Mouse (Mus musculus) liver (tissue): ENCODE results near the gene Gm4894.
A peak's percentile ranks its signal among the peaks of the same experiment; 100 is the strongest.

Source experiments
- DNase-seq: peaks from one replicate; pipeline ENCODE4 v3.0.0-alpha.2; 2020; ENCODE audit warnings: mixed read lengths

Gene Gm4894

GRCm38 (mm10) chr9:49250231-49250630, at the start of gene Gm4894:
TSS of gene Gm4894 (plus strand) at chr9:49250531.
- no peak for DNase-seq

GRCm38 (mm10) chr9:49206331-49206730, 44.0 kb upstream of the Gm4894 start:
- no peak for DNase-seq

DNA sequence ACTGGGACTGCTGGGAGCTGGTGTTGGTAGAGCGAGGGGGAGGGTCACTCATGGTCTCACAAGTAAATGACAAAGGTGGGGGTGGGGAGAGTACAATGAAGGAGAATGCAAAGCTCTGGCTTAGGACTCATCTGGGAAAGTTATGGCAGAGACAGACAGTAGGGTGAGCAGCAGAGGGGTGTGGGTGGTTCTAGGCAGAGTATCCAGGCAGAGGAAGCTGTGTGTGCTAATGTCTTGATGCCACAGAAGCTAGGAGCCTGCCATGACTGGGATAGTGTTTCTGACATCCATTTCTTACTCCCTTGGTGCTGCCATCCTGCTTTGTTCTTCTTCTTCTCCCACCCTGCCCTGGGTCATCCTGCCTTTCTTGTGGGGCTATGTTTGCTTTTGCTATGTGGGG, 38.8 kb upstream of the Gm4894 start:
- DNase-seq, result no peak

GRCm38 (mm10) chr9:49214734-49215133, 35.6 kb upstream of the Gm4894 start:
- DNase-seq, result no peak

DNA sequence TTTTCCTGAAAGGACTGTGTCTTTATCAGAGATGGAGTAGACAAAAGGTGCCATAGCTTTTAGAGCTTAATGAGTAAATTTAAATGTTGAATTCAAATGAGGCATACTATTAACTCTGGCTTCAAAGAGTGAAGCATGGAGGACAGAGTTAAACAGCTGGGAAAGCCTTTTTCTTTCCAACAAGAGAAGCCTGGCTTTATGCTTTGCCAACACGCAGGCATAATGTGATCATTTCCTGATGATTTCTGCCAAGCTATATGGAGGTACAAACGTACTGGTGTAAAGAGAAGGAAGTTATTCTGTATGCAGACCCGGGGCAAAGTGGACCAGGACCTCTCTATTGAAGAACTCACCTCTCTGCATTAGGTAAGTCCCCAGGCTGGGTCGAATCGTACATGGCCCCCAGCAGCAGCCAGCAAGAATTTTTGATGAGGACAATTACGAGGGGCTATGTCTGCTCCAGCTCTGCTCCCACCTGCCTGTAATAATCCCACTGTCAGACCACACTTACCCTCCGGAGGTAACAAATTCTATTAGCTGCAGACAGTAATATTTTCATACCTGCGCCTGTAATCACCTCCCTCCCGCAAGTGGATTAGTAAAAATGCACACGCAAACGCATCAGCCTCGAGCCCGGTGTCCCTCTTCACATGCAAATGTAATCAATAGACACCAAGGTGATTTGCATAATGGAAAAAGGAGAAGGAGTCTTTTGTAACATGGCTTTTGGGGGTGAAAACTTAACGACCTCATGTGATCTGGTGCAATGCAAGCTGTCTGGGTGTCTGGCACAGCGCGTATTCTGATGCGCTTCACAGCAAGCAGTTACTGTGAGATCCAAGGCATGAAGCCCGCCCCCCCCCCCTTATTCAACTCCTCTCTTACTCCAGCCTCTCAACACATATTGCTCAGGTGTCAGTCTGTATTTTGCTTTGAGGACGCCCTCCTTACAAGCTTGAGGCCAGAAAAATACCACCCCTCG, 32.4 kb upstream of the Gm4894 start:
- no peak for DNase-seq

DNA sequence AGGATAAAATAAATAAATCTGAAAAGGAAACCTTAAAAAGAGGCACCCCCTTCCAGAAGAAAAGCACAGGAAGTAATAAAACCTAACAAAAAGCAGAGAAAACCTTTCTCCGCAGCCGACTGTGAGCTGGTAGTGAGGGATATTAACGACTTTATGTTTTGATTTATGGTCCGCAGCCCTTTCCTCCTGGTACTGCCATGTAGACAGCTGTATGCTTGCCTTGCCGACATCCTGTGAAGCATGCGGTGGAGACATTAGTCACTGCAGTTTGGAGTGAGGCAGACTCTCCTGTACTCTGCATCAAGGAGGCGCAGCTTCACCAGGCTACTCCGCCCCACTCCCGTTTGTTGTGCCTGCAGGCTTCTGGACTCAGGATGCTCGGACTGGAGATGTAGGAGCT, 25.8 kb upstream of the Gm4894 start:
- no peak for DNase-seq

GRCm38 (mm10) chr9:49227442-49227841, 22.9 kb upstream of the Gm4894 start:
- no peak for DNase-seq

- no peak for DNase-seq
Observed at GRCm38 (mm10) chr9:49229054-49229453, 21.3 kb upstream of the Gm4894 start.

- peak; percentile 55 for DNase-seq
Observed at GRCm38 (mm10) chr9:49246839-49247238, 3.5 kb upstream of the Gm4894 start.

DNA sequence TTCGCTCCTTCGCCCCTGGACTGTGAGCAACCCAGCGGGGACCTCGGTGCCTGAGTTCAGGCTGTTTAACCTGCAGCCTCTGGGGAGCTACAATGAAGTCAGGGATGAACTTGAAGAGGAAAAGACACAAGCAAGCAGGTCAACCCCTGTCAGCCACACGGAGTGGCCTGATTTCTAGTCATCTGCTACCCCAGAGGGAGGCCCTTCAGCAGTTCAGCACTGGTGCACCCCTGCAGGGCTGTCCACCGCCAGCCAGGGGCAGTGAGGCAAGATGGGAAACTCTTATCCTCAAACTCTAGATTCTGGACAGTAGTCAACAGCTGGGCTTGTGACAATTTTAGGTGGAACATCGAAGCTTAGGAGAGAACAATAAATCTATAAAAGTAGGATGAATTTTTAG, 18.6 kb downstream of the Gm4894 start:
- DNase-seq, result no peak

DNA sequence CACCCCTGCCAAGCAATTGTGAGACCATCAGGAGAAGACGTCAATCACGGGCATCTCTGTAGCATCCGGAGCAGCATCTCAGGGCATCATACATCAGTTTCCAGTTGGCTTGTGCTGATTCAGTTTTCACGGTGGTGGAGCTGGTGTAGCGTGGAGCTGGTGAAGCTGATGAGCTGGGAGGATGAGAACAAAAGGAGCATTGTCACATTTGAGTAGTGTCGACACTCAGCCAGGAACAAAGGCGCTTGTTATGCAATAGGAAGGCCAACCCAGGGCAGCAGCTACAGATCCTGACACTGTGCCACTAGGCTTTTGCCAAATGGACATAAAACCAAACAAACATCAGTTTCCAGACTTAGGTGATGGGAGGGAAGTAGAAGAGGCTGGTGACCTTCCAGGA, 23.2 kb downstream of the Gm4894 start:
- DNase-seq, result no peak

DNA sequence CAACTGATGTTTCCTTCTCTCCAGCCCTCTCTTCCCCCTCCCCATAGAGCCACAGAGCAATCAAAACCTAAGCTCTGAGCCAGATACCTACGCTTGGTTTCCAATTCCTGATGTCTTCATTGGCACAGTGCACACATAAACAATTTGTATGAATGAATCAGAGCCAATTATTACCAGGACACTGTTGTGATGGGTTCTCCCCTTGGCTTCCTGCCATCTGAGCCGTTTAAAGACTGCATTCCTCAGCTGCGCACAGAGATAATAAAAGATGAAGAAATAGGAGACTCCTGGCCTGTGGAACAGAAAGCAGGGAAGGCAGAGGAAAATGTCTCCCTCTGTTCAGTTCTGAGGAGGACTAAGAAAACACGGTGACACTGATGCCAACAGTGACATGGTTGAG, 25.6 kb downstream of the Gm4894 start:
- no peak for DNase-seq

DNA sequence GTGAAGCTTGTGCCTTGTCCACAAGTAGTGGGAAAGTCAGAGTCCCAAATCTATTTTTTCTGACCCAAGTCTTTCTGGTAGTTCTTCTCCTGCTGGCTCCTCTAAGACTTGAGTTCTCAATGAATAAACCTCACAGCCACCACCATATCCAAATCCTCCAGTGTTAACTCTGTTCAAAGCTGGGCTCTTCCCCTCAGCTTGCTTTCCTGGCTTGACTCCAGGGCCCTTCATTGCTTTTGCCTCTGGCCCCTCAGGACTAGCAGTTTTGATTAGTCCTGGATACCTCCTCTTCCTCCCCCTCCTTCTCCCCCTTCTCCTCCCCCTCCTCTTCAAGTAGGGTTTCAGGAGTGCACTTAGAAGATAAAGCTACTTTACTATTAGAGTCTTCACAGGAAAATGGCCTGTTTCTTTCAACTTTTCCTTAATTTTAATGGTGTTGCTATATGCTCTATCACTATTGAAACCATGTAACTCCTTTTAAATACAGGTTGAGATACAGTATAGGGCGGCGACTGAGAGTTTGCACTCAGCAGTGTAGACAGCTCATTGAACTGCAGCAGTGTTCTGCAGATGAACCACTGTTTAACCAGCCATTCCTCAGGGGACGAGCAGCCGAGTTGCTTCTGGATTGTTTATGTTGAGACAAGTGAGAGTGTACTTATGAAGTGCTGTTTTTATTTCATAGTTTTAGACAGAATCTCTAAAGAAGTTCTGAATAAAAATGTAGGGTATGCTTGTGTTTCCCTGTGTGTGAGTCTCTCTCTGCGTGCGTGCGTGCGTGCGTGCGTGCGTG, 26.4 kb downstream of the Gm4894 start:
- no peak for DNase-seq

DNA sequence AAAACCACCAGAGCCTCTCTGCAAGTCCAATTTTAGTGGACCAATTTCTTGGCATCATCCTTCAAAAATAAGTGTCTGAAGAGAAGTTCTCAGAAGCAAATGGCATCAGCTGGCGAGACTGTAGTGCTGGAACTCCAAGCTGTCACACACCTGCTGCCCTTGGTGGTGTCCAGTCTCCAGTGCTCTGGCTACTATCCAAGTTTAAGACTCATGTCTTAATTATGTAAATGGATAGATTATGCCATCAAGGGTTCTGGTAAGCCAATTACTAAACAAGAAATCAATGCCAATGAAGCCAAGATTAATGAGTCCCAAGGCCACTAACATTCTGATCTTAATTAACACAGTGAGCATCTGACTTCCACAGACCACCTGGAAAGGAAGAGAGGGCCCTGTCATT, 44.8 kb downstream of the Gm4894 start:
- no peak for DNase-seq

DNA sequence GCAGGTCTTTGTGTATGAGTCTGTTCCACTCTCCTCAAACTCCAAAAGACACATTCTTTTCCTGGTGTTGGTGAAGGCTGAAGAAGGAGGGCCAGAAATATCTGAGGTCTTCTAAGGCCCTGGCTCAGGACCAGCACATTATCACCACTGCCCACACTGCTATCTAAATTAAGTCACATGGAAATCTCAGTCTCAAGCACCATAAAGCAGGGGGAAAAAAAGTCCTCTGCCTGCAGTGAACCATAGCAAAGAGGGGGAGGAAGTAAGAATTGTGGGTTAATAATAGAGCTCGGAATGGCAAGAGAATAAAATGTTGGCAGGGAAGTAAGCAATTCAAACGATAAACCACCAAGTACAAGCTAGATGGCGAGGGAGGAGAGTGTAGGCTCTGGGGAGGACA, 57.2 kb downstream of the Gm4894 start:
- DNase-seq, result no peak

DNA sequence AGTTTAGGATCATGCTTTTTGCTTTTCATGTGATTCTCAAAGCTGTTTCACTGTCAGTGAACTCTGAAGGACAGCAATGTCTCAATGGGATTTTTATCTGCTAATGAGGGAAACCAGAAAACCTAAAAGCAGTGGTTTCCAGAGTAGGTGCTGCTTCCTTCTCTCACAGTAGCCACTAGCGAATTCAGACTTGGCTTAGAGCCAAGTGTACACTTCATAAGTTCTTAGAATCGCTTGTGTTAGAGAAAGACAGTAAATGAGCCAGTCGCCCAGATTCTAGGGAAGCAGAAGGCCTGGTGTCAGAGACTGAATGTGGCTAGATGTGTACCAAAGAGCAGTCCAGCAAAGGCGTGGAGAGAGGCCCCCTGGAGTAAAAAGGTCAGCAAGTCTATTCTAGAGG, 60.5 kb downstream of the Gm4894 start:
- DNase-seq, result no peak

DNA sequence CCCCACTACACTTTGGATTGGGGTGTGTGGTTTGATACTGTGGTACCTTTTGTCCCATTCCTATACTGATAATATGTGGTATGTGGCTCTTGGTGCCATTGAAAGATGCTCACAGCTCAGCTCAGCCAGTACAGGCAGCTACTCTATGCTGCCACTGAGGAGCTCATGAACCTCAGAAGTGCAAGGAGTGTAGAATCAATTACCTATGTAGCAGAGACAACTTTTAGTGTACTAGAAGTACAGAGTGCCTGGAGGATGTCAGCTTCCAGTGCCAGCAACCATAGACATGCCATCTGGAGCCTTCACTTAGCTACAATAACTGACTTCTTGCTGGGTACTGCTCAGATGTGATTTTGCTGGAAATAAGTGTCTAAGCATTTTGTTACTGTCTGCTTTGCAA, 68.3 kb downstream of the Gm4894 start:
- DNase-seq, result no peak
